Mouse (Mus musculus) heart, adult 2 months (tissue): Measurements from ENCODE around the gene Dbf4. TPM values are rescaled to one million over a fixed set of nuclear protein-coding genes. Genes with fewer than 3 reads are reported as not detected.

ENCODE experiments used
- DNase-seq, 2 experiments: peaks; one replicate each; pipeline ENCODE4 v3.0.0; 2021
- H3K27ac ChIP-seq: fragments of 200-600 bp; 2 replicates; pipeline ENCODE4 v1.8.1; 2022
- H3K27me3 ChIP-seq: fragments of 200-500 bp; 2 replicates; pipeline ENCODE4 v1.6.1; 2012; ENCODE audit warnings: mild to moderate bottlenecking, low read length, inconsistent platforms, mixed read lengths; ENCODE audit not compliant: control insufficient read depth, insufficient read depth
- H3K36me3 ChIP-seq: fragments of 200-500 bp; 2 replicates; pipeline ENCODE4 v1.6.1; 2012; ENCODE audit warnings: low read length, inconsistent platforms; ENCODE audit not compliant: control insufficient read depth, insufficient read depth
- H3K4me1 ChIP-seq: fragments of 200-500 bp; 2 replicates; pipeline ENCODE4 v1.6.1; 2011; ENCODE audit warnings: low read length; ENCODE audit not compliant: control insufficient read depth, insufficient read depth
- H3K4me3 ChIP-seq: fragments of 200-600 bp; 2 replicates; pipeline ENCODE4 v1.8.1; 2022
- H3K79me2 ChIP-seq: fragments of 200-500 bp; replicated peaks from 2 replicates; pipeline ENCODE4 v1.6.1; 2012; ENCODE audit warnings: mild to moderate bottlenecking, inconsistent platforms, low read length, moderate library complexity, mixed read lengths; ENCODE audit not compliant: control insufficient read depth, insufficient read depth
- H3K9ac ChIP-seq: fragments of 200-500 bp; 2 replicates; pipeline ENCODE4 v1.6.1; 2012; ENCODE audit warnings: low read depth, mild to moderate bottlenecking, control low read depth, inconsistent platforms, low read length, mixed read lengths
- CTCF ChIP-seq: fragments of 200-600 bp; IDR thresholded peaks from 2 replicates; pipeline ENCODE4 v1.8.1; 2022; ENCODE audit warnings: antibody characterized with exemption, mild to moderate bottlenecking, moderate library complexity
- EP300 ChIP-seq: fragments of 200-500 bp; IDR thresholded peaks from 2 replicates; pipeline ENCODE4 v1.6.1; 2011; ENCODE audit warnings: low read depth, low read length, control low read depth; ENCODE audit not compliant: insufficient read depth
- POLR2A ChIP-seq: fragments of 200-500 bp; IDR thresholded peaks from 2 replicates; pipeline ENCODE4 v1.6.1; 2011; ENCODE audit warnings: mild to moderate bottlenecking, low read depth, low read length, control low read depth; ENCODE audit not compliant: insufficient read depth
- WGBS: fragments of 180-500 bp; shearing (Covaris S2); methylation state at CpG from one replicate; pipeline ENCODE4 v1.1.7; 2018; 5-methylcytosine and 5-hydroxymethylcytosine counted together
- intact Hi-C: fragments of 180-260 bp; cut with DNase I; formaldehyde crosslinking; loops from one replicate; pipeline ENCODE4 v1.15.1; 2025
- polyA plus RNA-seq: library from polyadenylated mRNA; depleted of rRNA; stranded (reverse); fragments of >200 nt; gene quantifications from 2 replicates; pipeline ENCODE4 v1.2.3, GENCODE M21; 2012
- total RNA-seq, 2 experiments: library from RNA; stranded (reverse); gene quantifications; 2 replicates each; pipeline ENCODE4 v1.2.3; 2021

Gene Dbf4
- total and polyA plus RNA-seq, 3 experiments = 0.53 to 0.94 (median 0.77) TPM

GRCm38 (mm10) chr5:8373415-8373814, 49.1 kb downstream of the Dbf4 start:
- H3K27ac ChIP-seq = no peak overlapping the region
- 81% methylated on average over 4 of the region's 4 CpGs for WGBS
- no peak overlapping the region for H3K4me3 ChIP-seq
- no peaks in the 10 kb centered on the region for H3K27me3 ChIP-seq
- no peak for TF ChIP-seq POLR2A
- TF ChIP-seq CTCF = no peak
- TF ChIP-seq EP300 = no peak
- H3K79me2 ChIP-seq = no peaks in the 10 kb centered on the region
- H3K9ac ChIP-seq = no peak overlapping the region
- H3K4me1 ChIP-seq = no peaks in the 10 kb centered on the region
- intact Hi-C loops = no loop called here
- DNase-seq = no peak
- no peaks in the 10 kb centered on the region for H3K36me3 ChIP-seq

- no peak overlapping the region for H3K27ac ChIP-seq
- H3K27me3 ChIP-seq = peaks cover 6% of the 10 kb centered on the region
- no peak overlapping the region for H3K4me3 ChIP-seq
- no peak overlapping the region for H3K9ac ChIP-seq
- 75% methylated on average over 5 of the region's 5 CpGs for WGBS
- intact Hi-C loops = loop anchor here (5.0 kb wide), 1 partner anchor 201 kb away; no protein-coding TSS in a partner anchor
- TF ChIP-seq CTCF (no peak), EP300 (no peak), POLR2A (no peak)
- H3K4me1 ChIP-seq = no peaks in the 10 kb centered on the region
- DNase-seq = no peak
- no peaks in the 10 kb centered on the region for H3K79me2 ChIP-seq
- no peaks in the 10 kb centered on the region for H3K36me3 ChIP-seq
Observed at GRCm38 (mm10) chr5:8368781-8369180, 53.7 kb downstream of the Dbf4 start.

- Histone ChIP-seq H3K27me3 (peaks cover 6% of the 10 kb centered on the region), H3K79me2 (no peaks in the 10 kb centered on the region), H3K36me3 (no peaks in the 10 kb centered on the region), H3K27ac (no peak overlapping the region), H3K4me3 (peak overlapping the region; percentile 71), H3K9ac (no peak overlapping the region), H3K4me1 (no peaks in the 10 kb centered on the region)
- intact Hi-C loops = loop anchor here (5.0 kb wide), 1 partner anchor 201 kb away; no protein-coding TSS in a partner anchor
- WGBS = 51% methylated on average over 7 of the region's 7 CpGs
- DNase-seq = no peak
- TF ChIP-seq POLR2A (no peak), EP300 (no peak), CTCF (no peak)
Observed at GRCm38 (mm10) chr5:8368328-8368692, 54.2 kb downstream of the Dbf4 start.

- Histone ChIP-seq H3K4me1 (no peaks in the 10 kb centered on the region), H3K9ac (peak within 1 kb of the TSS; percentile 87), H3K27ac (peak within 1 kb of the TSS; percentile 47; the same call in 1 of the 2 replicates), H3K4me3 (peak within 1 kb of the TSS; percentile 71), H3K36me3 (no peaks in the 10 kb centered on the region), H3K27me3 (peaks cover 6% of the 10 kb centered on the region), H3K79me2 (no peaks in the 10 kb centered on the region)
- WGBS = 1% methylated on average over 55 of the region's 55 CpGs
- TF ChIP-seq POLR2A (no peak), CTCF (peak; percentile 50), EP300 (no peak)
- DNase-seq = peak; percentile 83 to 84
- intact Hi-C loops = loop anchor here (5.0 kb wide), 1 partner anchor 200 kb away; no protein-coding TSS in a partner anchor
Observed at GRCm38 (mm10) chr5:8367614-8368327, 54.7 kb downstream of the Dbf4 start, which contains the start of gene Adam22. Gene Adam22, minus strand, starts transcription at chr5:8368160.

GRCm38 (mm10) chr5:8366771-8367613, 55.5 kb downstream of the Dbf4 start:
- Histone ChIP-seq H3K4me1 (no peaks in the 10 kb centered on the region), H3K4me3 (peak overlapping the region; percentile 71; the same call in 1 of the 2 replicates), H3K79me2 (no peaks in the 10 kb centered on the region), H3K9ac (peak overlapping the region; percentile 29), H3K36me3 (no peaks in the 10 kb centered on the region), H3K27ac (no peak overlapping the region), H3K27me3 (peaks cover 6% of the 10 kb centered on the region)
- WGBS = 8% methylated on average over 25 of the region's 25 CpGs
- intact Hi-C loops = loop anchor here (5.0 kb wide), 1 partner anchor 200 kb away; no protein-coding TSS in a partner anchor
- TF ChIP-seq CTCF = no peak
- no peak for TF ChIP-seq EP300
- TF ChIP-seq POLR2A = no peak
- no peak for DNase-seq
